Mouse (Mus musculus) heart, postnatal 0 days (tissue): ENCODE measurements around the gene 3425401B19Rik.

Experiments
- CTCF ChIP-seq: IDR thresholded peaks from 2 replicates; pipeline ENCODE4 v1.5.1; 2016; ENCODE audit warnings: antibody characterized with exemption, control low read depth, low read depth
- EP300 ChIP-seq: IDR thresholded peaks from 2 replicates; pipeline ENCODE4 v1.6.1; 2016; ENCODE audit warnings: antibody characterized with exemption, low read depth

DNA sequence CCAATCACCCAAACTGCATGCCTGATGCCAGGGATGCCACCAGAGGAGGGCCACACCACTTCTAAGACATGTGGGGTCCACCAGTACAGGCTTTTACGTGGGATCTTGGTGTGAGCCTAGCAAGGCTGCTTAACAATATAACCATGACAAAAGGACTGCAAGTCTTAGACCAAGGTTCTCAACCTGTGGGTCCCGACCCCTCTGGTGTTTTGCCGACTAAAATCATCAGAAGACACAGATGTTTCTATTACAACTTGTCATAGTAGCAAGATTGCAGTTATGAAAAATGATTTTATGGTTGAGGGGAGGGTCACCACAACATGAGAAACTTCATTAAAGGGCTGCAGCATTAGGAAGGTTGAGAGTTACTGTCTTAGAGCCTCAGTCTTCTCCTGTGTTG is 6.5 kb downstream of the 3425401B19Rik start:
- no peak for TF ChIP-seq CTCF
- no peak for TF ChIP-seq EP300
